Mouse (Mus musculus) cerebellum, postnatal 4 days (tissue): ENCODE measurements around the gene Iqsec1.
"Not testable (repeated sequence)": the region's sequence is repeated elsewhere in the genome, so short reads cannot be mapped to it uniquely, and the experiment has no call there.

Experiments
- DNase-seq, 2 experiments: peaks; one replicate each; pipeline ENCODE4 v3.0.0; 2022; ENCODE audit warnings: low spot score in 2 of 2, mixed read lengths in 1 of 2

The Iqsec1 gene

GRCm38 (mm10) chr6:90662148-90662547 lies 326.3 kb downstream of the Iqsec1 start:
- DNase-seq, result no peak

GRCm38 (mm10) chr6:90661029-90661399 lies 327.5 kb downstream of the Iqsec1 start:
- no peak for DNase-seq

GRCm38 (mm10) chr6:90660398-90661028 lies 328.0 kb downstream of the Iqsec1 start:
- no peak for DNase-seq

DNA sequence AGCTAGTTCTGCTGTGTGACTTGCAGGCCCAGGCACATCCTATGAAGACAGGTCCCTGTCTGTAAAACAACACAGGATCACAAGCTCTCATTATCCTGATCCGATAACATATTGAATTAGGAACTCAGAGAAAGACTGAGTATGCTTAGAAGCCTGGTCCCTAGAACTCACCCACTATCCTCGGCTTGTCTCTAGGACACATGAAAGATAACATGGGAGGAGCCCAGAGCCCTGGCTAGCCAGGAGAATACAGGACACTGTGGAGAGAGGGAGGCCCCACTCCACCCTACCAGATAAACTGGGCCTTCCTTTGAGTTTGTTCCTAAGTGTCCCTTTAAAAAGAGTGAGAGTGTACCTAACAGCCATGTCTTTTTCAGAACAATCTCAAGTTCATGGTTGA lies 328.6 kb downstream of the Iqsec1 start:
- no peak for DNase-seq

DNA sequence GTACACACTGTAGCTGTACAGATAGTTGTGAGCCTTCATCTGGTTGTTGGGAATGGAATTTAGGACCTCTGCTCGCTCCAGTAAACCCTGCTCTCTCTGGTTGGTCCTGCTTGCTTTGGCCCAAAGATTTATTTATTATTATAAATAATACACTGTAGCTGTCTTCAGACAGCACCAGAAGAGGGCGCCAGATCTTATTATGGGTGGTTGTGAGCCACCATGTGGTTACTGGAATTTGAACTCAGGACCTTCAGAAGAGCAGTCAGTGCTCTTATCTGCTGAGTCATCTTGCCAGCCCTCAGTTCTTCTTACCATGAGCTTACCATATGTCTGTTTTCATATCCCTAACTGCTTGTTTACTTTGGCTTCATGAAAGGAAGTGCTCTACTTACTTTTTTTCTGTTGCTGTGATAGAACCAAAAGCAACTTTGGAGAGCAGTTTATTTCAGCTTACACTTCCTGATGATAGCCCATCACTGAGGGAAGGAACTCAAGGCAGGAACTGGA lies 332.1 kb downstream of the Iqsec1 start:
- DNase-seq, result not testable (repeated sequence)

GRCm38 (mm10) chr6:90653736-90654135 lies 334.7 kb downstream of the Iqsec1 start:
- peak in 1 of 2 experiments; percentile 56 for DNase-seq

- DNase-seq, result no peak
Measured at GRCm38 (mm10) chr6:90650634-90651033, 337.9 kb downstream of the Iqsec1 start.

- DNase-seq, result no peak
Measured at GRCm38 (mm10) chr6:90649279-90649678, 339.2 kb downstream of the Iqsec1 start.

DNA sequence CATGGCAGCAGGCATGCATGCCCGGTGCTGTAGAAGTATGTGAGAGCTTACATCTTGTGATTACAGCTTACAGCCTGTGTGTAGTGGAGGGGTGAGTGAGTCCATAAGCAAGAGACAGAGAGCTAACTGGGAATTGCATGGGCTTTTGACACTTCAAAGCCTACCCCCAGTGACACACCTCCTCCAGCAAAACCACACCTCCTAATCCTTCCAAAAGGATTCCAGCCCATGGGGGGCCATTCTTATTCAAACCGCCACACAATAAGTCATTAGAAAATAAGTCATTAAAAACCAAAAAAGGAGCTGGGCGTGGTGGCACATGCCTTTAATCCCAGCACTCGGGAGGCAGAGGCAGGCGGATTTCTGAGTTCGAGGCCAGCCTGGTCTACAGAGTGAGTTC lies 340.1 kb downstream of the Iqsec1 start:
- DNase-seq, result no peak

DNA sequence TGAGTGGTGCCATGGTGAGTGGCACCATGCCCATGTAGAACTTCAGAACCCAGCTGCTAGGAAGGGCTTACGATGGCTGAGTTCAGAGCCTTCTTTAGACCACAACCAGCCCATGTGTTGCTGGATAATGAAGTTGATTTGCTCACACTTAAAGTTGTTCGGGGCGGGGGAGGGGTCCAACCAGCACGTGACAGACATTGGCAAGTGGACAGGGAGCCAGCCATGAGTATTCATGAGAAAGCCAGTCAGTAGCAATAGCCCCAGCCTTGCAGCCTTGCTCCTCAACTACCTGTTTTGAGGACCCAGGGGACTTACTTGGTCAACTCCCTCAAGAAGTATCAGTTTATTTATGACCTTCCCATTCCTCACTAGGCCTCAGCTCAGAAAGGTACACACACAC lies 343.5 kb downstream of the Iqsec1 start:
- DNase-seq, result no peak

DNA sequence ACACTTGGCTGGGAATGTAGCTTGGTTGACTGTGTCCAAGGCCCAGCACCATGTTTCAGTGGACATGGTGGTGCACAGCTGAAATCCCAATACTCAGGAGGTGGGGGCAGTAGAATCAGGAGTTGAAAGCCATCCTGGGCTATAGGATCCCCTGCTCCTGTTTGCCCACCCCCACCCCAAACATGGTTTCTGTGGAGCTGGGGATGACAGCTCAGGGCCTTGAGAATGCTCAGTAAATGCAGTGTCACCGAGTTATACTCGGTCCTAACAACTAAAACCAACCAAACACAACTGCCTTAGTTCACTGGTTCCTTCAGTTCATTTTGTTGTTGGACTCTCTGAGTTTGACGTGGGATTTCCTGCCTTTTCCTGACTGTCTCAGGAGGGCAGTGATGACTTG lies 345.4 kb downstream of the Iqsec1 start:
- DNase-seq, result no peak

GRCm38 (mm10) chr6:90635611-90636010 lies 352.9 kb downstream of the Iqsec1 start:
- DNase-seq, result no peak

GRCm38 (mm10) chr6:90635081-90635480 lies 353.4 kb downstream of the Iqsec1 start:
- no peak for DNase-seq

GRCm38 (mm10) chr6:90632526-90632925 lies 356.0 kb downstream of the Iqsec1 start:
- not testable (repeated sequence) for DNase-seq

GRCm38 (mm10) chr6:90630427-90630826 lies 358.1 kb downstream of the Iqsec1 start:
- no peak for DNase-seq

- no peak for DNase-seq
Measured at GRCm38 (mm10) chr6:90629506-90629905, 359.0 kb downstream of the Iqsec1 start.

GRCm38 (mm10) chr6:90627556-90627955 lies 360.9 kb downstream of the Iqsec1 start:
- DNase-seq, result no peak

GRCm38 (mm10) chr6:90625207-90625994 lies 363.1 kb downstream of the Iqsec1 start:
- no peak for DNase-seq

- DNase-seq, result no peak
Measured at GRCm38 (mm10) chr6:90624733-90625132, 363.8 kb downstream of the Iqsec1 start.

- no peak for DNase-seq
Measured at GRCm38 (mm10) chr6:90624184-90624583, 364.3 kb downstream of the Iqsec1 start.

DNA sequence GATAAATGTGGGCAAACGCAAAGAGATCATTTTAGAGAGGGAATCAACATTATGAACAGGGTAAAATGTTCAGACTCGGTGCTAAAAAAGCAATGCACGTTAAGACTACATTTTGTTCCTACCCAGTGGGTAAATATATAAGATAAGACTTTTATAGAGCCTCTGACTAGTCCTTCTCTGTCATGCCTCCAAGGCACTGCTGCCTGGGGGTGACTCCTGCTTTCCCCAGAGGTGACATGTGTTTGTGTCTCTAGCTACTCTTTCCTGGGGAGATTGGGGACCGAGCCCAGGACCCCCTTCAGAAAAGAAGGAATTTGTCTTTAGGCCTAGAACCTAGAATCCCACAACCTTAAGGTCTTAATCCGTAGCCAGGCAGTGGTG lies 365.0 kb downstream of the Iqsec1 start:
- DNase-seq, result no peak

GRCm38 (mm10) chr6:90622758-90623455 lies 365.6 kb downstream of the Iqsec1 start:
- DNase-seq, result no peak

DNA sequence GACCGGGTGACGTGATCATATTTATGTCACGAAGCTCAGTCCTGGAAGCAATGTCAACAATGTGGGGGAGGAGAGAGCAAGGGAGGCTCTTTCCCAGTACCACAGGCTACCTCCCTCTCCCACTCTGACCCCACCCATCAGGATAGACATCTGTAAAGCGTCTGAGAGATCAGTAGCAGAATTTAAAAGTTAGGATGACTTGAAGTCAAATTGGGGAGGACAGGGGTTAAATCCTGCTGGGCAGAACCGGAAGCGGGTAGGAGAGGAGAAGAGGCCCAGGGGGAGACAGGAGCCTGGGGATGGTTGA lies 366.9 kb downstream of the Iqsec1 start:
- DNase-seq, result no peak
